Mouse (Mus musculus) right cerebral cortex, adult 2 months (tissue): Measurements from ENCODE around the gene Krtap19-5.

Source experiments
- DNase-seq, 2 experiments: peaks; one replicate each; pipeline ENCODE4 v3.0.0; 2021 to 2022; ENCODE audit warnings: low spot score in 2 of 2

Krtap19-5 gene

GRCm38 (mm10) chr16:88896357-88896756, at the start of gene Krtap19-5:
Gene Krtap19-5, minus strand, starts transcription at chr16:88896457.
- no peak for DNase-seq

DNA sequence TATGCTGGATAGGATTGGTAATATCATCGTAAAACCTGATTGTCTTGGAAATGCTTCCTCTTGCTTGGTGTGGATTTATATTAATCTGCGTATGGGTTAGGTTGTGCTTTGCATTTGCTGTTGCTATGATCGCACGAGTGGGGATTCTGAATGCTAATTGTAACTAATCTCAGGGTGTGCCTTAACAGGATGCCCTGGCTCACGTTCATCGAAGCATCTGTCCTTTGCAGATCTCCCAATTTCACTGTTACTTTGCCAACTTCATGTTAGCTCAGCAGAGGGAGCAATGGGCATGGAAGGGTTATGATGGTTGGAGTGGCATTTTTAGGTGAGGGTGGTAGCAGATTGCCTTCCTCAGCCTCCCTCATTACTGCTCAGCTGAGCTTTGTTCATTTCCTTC, 44.8 kb upstream of the Krtap19-5 start:
- no peak for DNase-seq

DNA sequence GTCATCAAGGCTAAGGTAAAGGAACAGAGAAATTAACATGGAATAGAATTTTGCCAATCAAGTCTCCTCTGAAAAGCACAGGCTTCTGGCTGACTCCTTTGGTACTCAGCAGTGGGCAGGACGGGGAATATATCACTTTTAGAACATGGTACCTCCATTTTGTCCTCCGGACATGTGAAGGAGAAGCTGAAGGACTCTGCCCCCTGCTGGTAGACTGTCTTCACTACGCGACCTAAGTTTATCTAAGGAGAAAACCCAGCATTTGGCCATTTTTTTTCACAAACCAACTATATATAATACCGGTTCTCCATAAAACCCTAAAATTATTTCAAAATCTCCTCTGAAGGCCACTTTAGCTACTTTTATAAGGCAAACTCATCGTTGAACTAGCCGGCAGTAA, 42.0 kb upstream of the Krtap19-5 start:
- DNase-seq, result no peak

- no peak for DNase-seq
Measured at GRCm38 (mm10) chr16:88932165-88932564, 35.9 kb upstream of the Krtap19-5 start, which contains the start of gene Krtap19-9b. Gene Krtap19-9b, minus strand, starts transcription at chr16:88932265.

DNA sequence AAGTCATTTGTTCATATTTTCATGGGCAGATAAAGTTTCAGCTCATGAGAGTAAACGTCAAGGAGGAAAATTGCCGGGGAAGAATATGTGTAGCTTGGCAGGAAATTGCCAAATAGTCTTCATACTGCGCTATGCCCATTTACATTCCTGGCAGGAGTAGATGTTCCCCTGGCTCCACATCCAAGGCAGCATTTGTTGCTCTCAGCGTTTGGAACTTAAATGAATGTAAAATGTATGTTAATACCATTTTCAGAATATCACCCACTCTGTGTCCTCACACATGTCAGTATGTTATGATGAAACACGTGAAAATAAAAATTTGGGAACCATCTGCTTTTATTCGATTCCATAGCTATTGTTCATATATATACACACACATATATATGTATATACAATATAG, 9.4 kb downstream of the Krtap19-5 start:
- no peak for DNase-seq

- no peak for DNase-seq
Measured at GRCm38 (mm10) chr16:88884989-88885388, 11.3 kb downstream of the Krtap19-5 start, which contains the start of gene Krtap19-4. Gene Krtap19-4, minus strand, starts transcription at chr16:88885089.

GRCm38 (mm10) chr16:88877938-88878337, 18.3 kb downstream of the Krtap19-5 start, which contains the start of gene Krtap19-3:
Gene Krtap19-3, minus strand, starts transcription at chr16:88878038.
- DNase-seq, result no peak

DNA sequence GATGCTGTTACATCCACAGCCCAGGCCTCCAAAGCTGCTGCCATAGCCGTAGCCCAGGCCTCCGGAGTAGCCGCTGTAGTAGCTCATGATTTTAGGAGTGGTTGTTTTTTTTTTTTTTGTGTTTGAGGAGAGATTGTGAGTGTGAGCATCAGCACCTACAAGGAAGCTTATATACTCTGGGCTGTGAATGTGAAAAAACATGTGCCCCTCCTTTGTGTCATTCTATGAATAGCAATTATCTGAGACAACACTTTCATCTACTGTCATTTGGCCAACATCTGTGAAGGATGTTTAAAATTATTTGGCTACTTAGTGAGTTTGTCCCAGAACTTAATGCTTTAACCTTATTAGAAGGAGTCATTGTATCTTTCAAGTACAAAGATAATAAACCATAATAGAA, 22.1 kb downstream of the Krtap19-5 start, which contains the start of gene Krtap19-2:
TSS of gene Krtap19-2 (minus strand) at position 101 of the 400 bp plus-strand sequence.
- DNase-seq, result no peak

DNA sequence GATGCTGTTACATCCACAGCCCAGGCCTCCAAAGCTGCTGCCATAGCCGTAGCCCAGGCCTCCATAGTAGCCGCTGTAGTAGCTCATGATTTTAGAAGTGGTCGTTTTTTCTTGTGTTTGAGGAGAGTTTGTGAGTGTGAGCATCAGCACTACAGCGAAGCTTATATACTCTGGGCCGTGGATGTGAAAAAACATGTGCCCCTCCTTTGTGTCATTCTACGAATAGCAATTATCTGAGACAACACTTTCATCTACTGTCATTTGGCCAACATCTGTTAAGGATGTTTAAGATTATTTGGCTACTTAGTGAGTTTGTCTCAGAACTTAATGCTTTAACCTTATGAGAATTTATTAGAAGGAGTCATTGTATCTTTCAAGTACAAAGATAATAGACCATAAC, 26.9 kb downstream of the Krtap19-5 start, which contains the start of gene Krtap19-1:
TSS of gene Krtap19-1 (minus strand) at position 101 of the 400 bp plus-strand sequence.
- no peak for DNase-seq

- no peak for DNase-seq
Measured at GRCm38 (mm10) chr16:88864887-88865407, 31.3 kb downstream of the Krtap19-5 start.

DNA sequence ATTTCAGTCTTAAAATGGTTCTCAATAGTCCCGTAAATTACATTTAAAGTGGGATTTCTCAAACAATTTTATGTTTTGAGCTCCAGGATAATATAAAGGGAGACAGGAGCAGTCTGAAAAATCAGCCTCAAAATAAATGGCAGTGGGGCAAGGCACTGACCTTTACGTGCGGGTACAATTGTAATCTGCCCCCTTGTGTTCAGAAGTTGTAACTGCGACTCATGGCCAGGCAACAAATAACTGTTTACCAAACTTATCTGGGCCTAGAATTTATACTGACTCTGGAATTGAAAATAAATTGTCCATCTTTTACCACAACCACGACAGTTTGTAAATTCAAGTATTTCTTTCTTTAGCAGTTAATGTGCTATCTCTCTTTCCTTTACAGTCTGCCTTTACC, 44.8 kb downstream of the Krtap19-5 start:
- DNase-seq, result no peak

- DNase-seq, result no peak
Measured at GRCm38 (mm10) chr16:88848558-88848957, 47.7 kb downstream of the Krtap19-5 start.

- DNase-seq, result no peak
Measured at GRCm38 (mm10) chr16:88847363-88847762, 48.9 kb downstream of the Krtap19-5 start.
